16 mouse cellular contexts compared by ENCODE assay signal in genomic region chr11:113731945-113732612, GRCm38 (mm10). TPM values are rescaled to one million over a fixed set of nuclear protein-coding genes. Genes with fewer than 3 reads are reported as not detected.
DNase-seq lines count a peak whose midpoint lies in the region; ATAC-seq and TF ChIP-seq lines count a peak whose summit lies in the region.
"Had no signal": no experiment of that assay in that cellular context is flagged by ENCODE, and none has a peak within 500 bp of the region (broad histone marks: within the 10 kb centered on the region; RNA-seq: fewer than 3 reads in every experiment).

No protein-coding gene starts in this region.

- no peak overlapping the region for H3K9ac ChIP-seq in kidney, postnatal 0 days (ENCODE audit: low read depth, low read length)
- H3K9ac ChIP-seq in midbrain, postnatal 0 days (replicated peaks; ENCODE audit: low read length, poor library complexity, severe bottlenecking) = no peak overlapping the region
- H3K9ac ChIP-seq in stomach, embryonic 16.5 days (ENCODE audit: low read length) = 0 out of 2 replicates have a peak overlapping the region, but pooled peaks have one; percentile 10
- H3K9ac ChIP-seq in forebrain, embryonic 16.5 days (replicated peaks; ENCODE audit: low read depth, low read length) = no peak overlapping the region
- H3K9ac ChIP-seq: forebrain, postnatal 0 days; limb, embryonic 13.5 days had no signal

- 79% methylated on average over 10 of the region's 10 CpGs for WGBS in kidney, postnatal 0 days
- WGBS in midbrain, postnatal 0 days = 95% methylated on average over 10 of the region's 10 CpGs
- WGBS in midbrain, embryonic 10.5 days = 94% methylated on average over 10 of the region's 10 CpGs
- WGBS in stomach, embryonic 16.5 days = 85% methylated on average over 10 of the region's 10 CpGs
- WGBS in forebrain, embryonic 16.5 days = 95% methylated on average over 10 of the region's 10 CpGs

- H3K27me3 ChIP-seq in kidney, postnatal 0 days (ENCODE audit: insufficient read depth, low read length) = no peaks in the 10 kb centered on the region
- H3K27me3 ChIP-seq in midbrain, postnatal 0 days (ENCODE audit: insufficient read depth, low read length) = no peaks in the 10 kb centered on the region
- no peaks in the 10 kb centered on the region for H3K27me3 ChIP-seq in midbrain, embryonic 10.5 days (ENCODE audit: low read depth, poor library complexity, severe bottlenecking)
- no peaks in the 10 kb centered on the region for H3K27me3 ChIP-seq in stomach, embryonic 16.5 days (ENCODE audit: control insufficient read depth, insufficient read depth, low read length)
- no peaks in the 10 kb centered on the region for H3K27me3 ChIP-seq in forebrain, embryonic 16.5 days (replicated peaks; ENCODE audit: control insufficient read depth, insufficient read depth, low read length)
- H3K27me3 ChIP-seq: limb, embryonic 13.5 days; midbrain, embryonic 12.5 days had no signal

- TF ChIP-seq CTCF in gastrocnemius, adult 2 months (IDR thresholded peaks at IDR 0.05) = peak; percentile 26; the same call in 1 of the 2 replicates
- TF ChIP-seq CTCF in kidney, postnatal 0 days (IDR thresholded peaks at IDR 0.05; ENCODE audit: low read depth) = peak; percentile 27; the same call in 1 of the 2 replicates
- TF ChIP-seq CTCF in midbrain, postnatal 0 days (IDR thresholded peaks at IDR 0.05) = peak; percentile 15

- ATAC-seq in kidney, postnatal 0 days (replicated peaks; ENCODE audit: low FRiP score, low read depth) = no peak
- no peak for ATAC-seq in midbrain, postnatal 0 days (ENCODE audit: low FRiP score)
- ATAC-seq in stomach, embryonic 16.5 days (ENCODE audit: insufficient read depth, low FRiP score) = no peak
- ATAC-seq in forebrain, embryonic 16.5 days = no peak
- ATAC-seq: forebrain, postnatal 0 days had no signal

- H3K27ac ChIP-seq in gastrocnemius, adult 2 months = peak overlapping the region; percentile 35; the same call in 1 of the 2 replicates
- H3K27ac ChIP-seq in kidney, postnatal 0 days = peak overlapping the region; percentile 71; the same call in 1 of the 2 replicates
- no peak overlapping the region for H3K27ac ChIP-seq in midbrain, postnatal 0 days (ENCODE audit: low read depth, low read length)
- no peak overlapping the region for H3K27ac ChIP-seq in midbrain, embryonic 10.5 days (replicated peaks)
- peak overlapping the region; percentile 92; the same call in 1 of the 2 replicates for H3K27ac ChIP-seq in stomach, embryonic 16.5 days (ENCODE audit: low read length)
- H3K27ac ChIP-seq in forebrain, embryonic 16.5 days (ENCODE audit: low read length) = no peak overlapping the region
- H3K27ac ChIP-seq: limb, embryonic 13.5 days; midbrain, embryonic 12.5 days had no signal

- no peak overlapping the region for H3K4me3 ChIP-seq in gastrocnemius, adult 2 months
- no peak overlapping the region for H3K4me3 ChIP-seq in kidney, postnatal 0 days (replicated peaks; ENCODE audit: low read depth, low read length)
- H3K4me3 ChIP-seq in midbrain, postnatal 0 days (ENCODE audit: low read depth, low read length) = no peak overlapping the region
- H3K4me3 ChIP-seq in midbrain, embryonic 10.5 days = no peak overlapping the region
- H3K4me3 ChIP-seq in stomach, embryonic 16.5 days (replicated peaks; ENCODE audit: low read length) = no peak overlapping the region
- no peak overlapping the region for H3K4me3 ChIP-seq in forebrain, embryonic 16.5 days (replicated peaks; ENCODE audit: low read length)
- H3K4me3 ChIP-seq: limb, embryonic 13.5 days; midbrain, embryonic 12.5 days had no signal

- H3K4me2 ChIP-seq in kidney, postnatal 0 days (ENCODE audit: low read length) = no peak overlapping the region
- H3K4me2 ChIP-seq in midbrain, postnatal 0 days (ENCODE audit: low read depth, low read length, poor library complexity, severe bottlenecking) = no peak overlapping the region
- no peak overlapping the region for H3K4me2 ChIP-seq in stomach, embryonic 16.5 days (ENCODE audit: low read depth, low read length)
- H3K4me2 ChIP-seq in forebrain, embryonic 16.5 days (ENCODE audit: low read length) = no peak overlapping the region
- H3K4me2 ChIP-seq: limb, embryonic 13.5 days; midbrain, embryonic 12.5 days had no signal

- no peak for DNase-seq in gastrocnemius, adult 2 months
- no peak for DNase-seq in gastrocnemius, adult 8-10 months (ENCODE audit: low spot score in 2 of 2)
- no peak for DNase-seq in kidney, postnatal 0 days (ENCODE audit: low spot score)
- no peak for DNase-seq in kidney, postnatal 10 days
- no peak for DNase-seq in midbrain, postnatal 0 days (ENCODE audit: low spot score)
- DNase-seq in midbrain, embryonic 10.5 days (ENCODE audit: low spot score) = no peak
- DNase-seq: cerebellum, postnatal 10 days; forebrain, postnatal 0 days; gastrocnemius, postnatal 14 days; heart, postnatal 4 days; thymus, adult 2 months had no signal

- H3K9me3 ChIP-seq in kidney, postnatal 0 days (replicated peaks; ENCODE audit: low read length) = no peaks in the 10 kb centered on the region
- no peaks in the 10 kb centered on the region for H3K9me3 ChIP-seq in midbrain, postnatal 0 days (ENCODE audit: low read length)
- H3K9me3 ChIP-seq in midbrain, embryonic 10.5 days (replicated peaks) = no peaks in the 10 kb centered on the region
- H3K9me3 ChIP-seq in stomach, embryonic 16.5 days (replicated peaks; ENCODE audit: control insufficient read depth, low read length) = no peaks in the 10 kb centered on the region
- no peaks in the 10 kb centered on the region for H3K9me3 ChIP-seq in forebrain, embryonic 16.5 days (ENCODE audit: control insufficient read depth, low read length)
- H3K9me3 ChIP-seq: limb, embryonic 13.5 days; midbrain, embryonic 12.5 days had no signal

- peaks cover 22% of the 10 kb centered on the region; the same call in 1 of the 2 replicates for H3K36me3 ChIP-seq in kidney, postnatal 0 days (ENCODE audit: insufficient read depth, low read length)
- H3K36me3 ChIP-seq in midbrain, postnatal 0 days (ENCODE audit: insufficient read depth, low read length) = peaks cover 22% of the 10 kb centered on the region
- peaks cover 54% of the 10 kb centered on the region for H3K36me3 ChIP-seq in midbrain, embryonic 10.5 days
- H3K36me3 ChIP-seq in stomach, embryonic 16.5 days (ENCODE audit: control insufficient read depth, insufficient read depth, low read length) = peaks cover 25% of the 10 kb centered on the region
- H3K36me3 ChIP-seq in forebrain, embryonic 16.5 days (ENCODE audit: control insufficient read depth, insufficient read depth) = peaks cover 14% of the 10 kb centered on the region

- intact Hi-C loops in gastrocnemius, adult 2 months (cut with DNase I) = no loop called here

- H3K4me1 ChIP-seq in kidney, postnatal 0 days (replicated peaks; ENCODE audit: insufficient read depth, low read length) = peaks cover 54% of the 10 kb centered on the region
- H3K4me1 ChIP-seq in midbrain, postnatal 0 days (ENCODE audit: insufficient read depth, low read length) = no peaks in the 10 kb centered on the region
- peaks cover 54% of the 10 kb centered on the region for H3K4me1 ChIP-seq in midbrain, embryonic 10.5 days
- H3K4me1 ChIP-seq in stomach, embryonic 16.5 days (ENCODE audit: control insufficient read depth, insufficient read depth, low read length) = peaks cover 82% of the 10 kb centered on the region
- peaks cover 16% of the 10 kb centered on the region for H3K4me1 ChIP-seq in forebrain, embryonic 16.5 days (replicated peaks; ENCODE audit: control insufficient read depth, insufficient read depth, low read length)

RNA-seq across cellular contexts. Expression of gene Cdc42ep4, which starts 19.6 kb away (rescaled TPM):
- 1 to 10 TPM; 5.2 to 9.1 TPM for total RNA-seq in gastrocnemius, adult 2 months (2021)
- 1 to 10 TPM; 2.8 to 6.4 (median 5.0) TPM for total RNA-seq in gastrocnemius, adult 8-10 months (2022)
- polyA plus RNA-seq in kidney, postnatal 0 days (2015; fragmentation: Nextera tagmentation; extraction: Ambion mirVana) = 48.5 and 52.3 TPM in 2 replicates
- 88.0 and 89.5 TPM in 2 replicates for total RNA-seq in midbrain, postnatal 0 days (2014; rRNA removed)
- 60.3 and 63.2 TPM in 2 replicates for polyA plus RNA-seq in midbrain, postnatal 0 days (2015; fragmentation: Nextera tagmentation; extraction: Ambion mirVana)
- 91.4 and 105 TPM in 2 replicates for polyA plus RNA-seq in midbrain, embryonic 10.5 days (2016; fragmentation: Nextera tagmentation; extraction: Ambion mirVana)
- 59.7 and 62.0 TPM in 2 replicates for polyA plus RNA-seq in stomach, embryonic 16.5 days (2015; fragmentation: Nextera tagmentation; extraction: Ambion mirVana)
- 99.9 and 100 TPM in 2 replicates for polyA plus RNA-seq in forebrain, embryonic 16.5 days (2015; fragmentation: Nextera tagmentation; extraction: Ambion mirVana)

RNA-seq across cellular contexts. Expression of gene Cpsf4l, which starts 22.3 kb away (rescaled TPM):
- not detected for total RNA-seq in gastrocnemius, adult 2 months (2021)
- total RNA-seq in gastrocnemius, adult 8-10 months (2022) = not detected
- polyA plus RNA-seq in kidney, postnatal 0 days (2015; fragmentation: Nextera tagmentation; extraction: Ambion mirVana) = 3.9 TPM in 2 replicates
- total RNA-seq in midbrain, postnatal 0 days (2014; rRNA removed) = 0.22 TPM in 1 of 2 replicates, not detected in the other
- polyA plus RNA-seq in midbrain, postnatal 0 days (2015; fragmentation: Nextera tagmentation; extraction: Ambion mirVana) = 0.20 TPM in 2 replicates
- polyA plus RNA-seq in midbrain, embryonic 10.5 days (2016; fragmentation: Nextera tagmentation; extraction: Ambion mirVana) = 0.37 and 0.51 TPM in 2 replicates
- 0.18 and 0.41 TPM in 2 replicates for polyA plus RNA-seq in stomach, embryonic 16.5 days (2015; fragmentation: Nextera tagmentation; extraction: Ambion mirVana)
- 0.32 and 0.35 TPM in 2 replicates for polyA plus RNA-seq in forebrain, embryonic 16.5 days (2015; fragmentation: Nextera tagmentation; extraction: Ambion mirVana)
- total RNA-seq: forebrain, postnatal 0 days; gastrocnemius, postnatal 14 days; heart, postnatal 4 days; layer of hippocampus, adult 18-20 months had no signal

RNA-seq across cellular contexts. Expression of gene D11Wsu47e, which starts 47.9 kb away (rescaled TPM):
- 1 to 10 TPM; 4.5 to 6.3 TPM for total RNA-seq in gastrocnemius, adult 2 months (2021)
- total RNA-seq in gastrocnemius, adult 8-10 months (2022) = 1 to 10 TPM; 3.3 to 5.0 (median 4.4) TPM
- 17.2 and 18.8 TPM in 2 replicates for polyA plus RNA-seq in kidney, postnatal 0 days (2015; fragmentation: Nextera tagmentation; extraction: Ambion mirVana)
- 19.5 and 26.8 TPM in 2 replicates for total RNA-seq in midbrain, postnatal 0 days (2014; rRNA removed)
- 27.8 and 27.9 TPM in 2 replicates for polyA plus RNA-seq in midbrain, postnatal 0 days (2015; fragmentation: Nextera tagmentation; extraction: Ambion mirVana)
- polyA plus RNA-seq in midbrain, embryonic 10.5 days (2016; fragmentation: Nextera tagmentation; extraction: Ambion mirVana) = 25.0 and 26.4 TPM in 2 replicates
- 13.9 and 17.1 TPM in 2 replicates for polyA plus RNA-seq in stomach, embryonic 16.5 days (2015; fragmentation: Nextera tagmentation; extraction: Ambion mirVana)
- 24.4 and 26.1 TPM in 2 replicates for polyA plus RNA-seq in forebrain, embryonic 16.5 days (2015; fragmentation: Nextera tagmentation; extraction: Ambion mirVana)

RNA-seq across cellular contexts. Expression of gene Fam104a, which starts 48.1 kb away (rescaled TPM):
- total RNA-seq in gastrocnemius, adult 2 months (2021) = 10 to 100 TPM; 29.0 to 33.0 TPM
- total RNA-seq in gastrocnemius, adult 8-10 months (2022) = 10 to 100 TPM; 30.8 to 41.7 (median 36.1) TPM
- 49.7 and 49.9 TPM in 2 replicates for polyA plus RNA-seq in kidney, postnatal 0 days (2015; fragmentation: Nextera tagmentation; extraction: Ambion mirVana)
- total RNA-seq in midbrain, postnatal 0 days (2014; rRNA removed) = 29.5 and 30.1 TPM in 2 replicates
- 46.3 and 48.7 TPM in 2 replicates for polyA plus RNA-seq in midbrain, postnatal 0 days (2015; fragmentation: Nextera tagmentation; extraction: Ambion mirVana)
- polyA plus RNA-seq in midbrain, embryonic 10.5 days (2016; fragmentation: Nextera tagmentation; extraction: Ambion mirVana) = 60.5 and 60.9 TPM in 2 replicates
- polyA plus RNA-seq in stomach, embryonic 16.5 days (2015; fragmentation: Nextera tagmentation; extraction: Ambion mirVana) = 36.2 and 41.2 TPM in 2 replicates
- 43.0 and 43.4 TPM in 2 replicates for polyA plus RNA-seq in forebrain, embryonic 16.5 days (2015; fragmentation: Nextera tagmentation; extraction: Ambion mirVana)

Comparison
In these comparisons a context has a peak if more than half of its experiments do, and no peak if none do; other contexts are left out.
1. H3K27ac ChIP-seq: peak in gastrocnemius, adult 2 months (single experiment), kidney, postnatal 0 days (single experiment) and stomach, embryonic 16.5 days (single experiment); none in midbrain, postnatal 0 days (single experiment), midbrain, embryonic 10.5 days (single experiment) and forebrain, embryonic 16.5 days (single experiment).
2. Peak in every context shown above with its lines, with median percentiles within 50 percentile points of each other: CTCF ChIP-seq.